Mouse (Mus musculus) cerebellum, postnatal 10 days (tissue): ENCODE results near the gene Adss.

Experiments used
- DNase-seq, 2 experiments: peaks; one replicate each; pipeline ENCODE4 v3.0.0; 2021; ENCODE audit warnings: mixed read lengths in 2 of 2

Adss gene

DNA sequence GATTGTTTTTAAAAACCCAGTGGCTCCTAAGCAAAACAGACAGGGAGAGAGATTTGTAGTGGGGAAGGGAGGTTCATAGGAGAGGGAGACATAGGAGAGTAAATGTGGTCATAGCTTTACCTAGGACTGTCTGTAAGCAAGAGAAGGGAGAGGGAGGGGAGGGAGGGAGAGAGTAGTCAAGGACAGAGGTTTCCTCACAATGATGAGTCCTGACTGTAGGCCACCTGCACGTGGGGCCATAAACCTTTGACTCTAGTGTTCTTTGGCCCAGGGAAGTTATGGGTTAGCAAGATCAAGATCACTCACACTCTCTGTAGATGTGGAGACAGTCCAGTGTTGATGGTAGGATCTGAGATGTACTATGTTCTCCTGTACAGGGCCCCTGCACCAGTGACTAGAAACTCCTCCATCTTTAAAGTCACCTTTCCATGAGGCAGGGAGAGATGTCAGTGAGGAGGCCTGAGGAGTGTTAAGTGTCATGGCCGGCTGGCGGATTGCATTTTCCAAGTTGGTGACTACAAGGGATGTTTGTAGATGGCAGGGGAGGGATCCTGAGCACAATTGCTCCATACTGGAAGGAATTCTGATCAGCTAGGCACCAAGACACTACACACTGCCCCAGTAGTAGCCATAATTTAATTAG lies 68.3 kb downstream of the Adss start:
- no peak for DNase-seq

DNA sequence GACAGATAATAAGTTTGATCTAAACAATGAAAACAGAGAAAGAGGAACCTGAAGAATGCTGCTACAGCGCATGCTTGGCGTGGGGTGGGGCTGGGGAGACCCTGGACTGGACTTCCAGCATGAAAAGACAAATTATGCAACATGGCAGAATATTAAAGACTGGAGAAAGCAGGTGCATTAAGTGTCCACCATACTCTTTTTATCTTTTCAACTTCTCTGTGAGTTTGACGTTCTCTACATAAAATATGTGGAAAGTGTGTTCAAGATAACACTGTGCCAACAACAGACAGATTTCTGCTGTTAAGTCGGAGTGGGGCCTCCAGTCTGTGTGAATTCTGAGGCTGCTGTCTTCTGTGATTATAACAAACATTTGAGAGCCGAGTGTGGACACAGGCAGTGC lies 69.4 kb downstream of the Adss start:
- DNase-seq = no peak

DNA sequence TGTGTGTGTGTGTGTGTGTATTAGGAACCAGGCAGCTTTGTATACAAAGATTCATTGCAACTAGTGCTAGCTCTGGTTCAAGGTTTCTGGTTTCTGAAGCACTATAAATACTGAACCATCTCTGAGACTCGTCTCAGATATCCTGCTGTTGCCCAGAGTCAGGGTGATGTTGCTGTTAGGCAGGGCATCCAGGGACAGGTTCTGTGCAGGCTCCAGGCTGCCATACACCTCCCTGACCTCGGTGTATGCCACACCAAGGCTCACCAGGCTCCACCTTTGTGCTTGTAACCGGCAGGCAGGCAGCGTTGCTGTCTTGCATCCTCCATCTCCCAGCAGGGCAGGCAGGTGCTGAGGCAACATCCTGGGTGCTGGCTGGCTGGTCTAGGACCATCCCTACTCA lies 72.5 kb downstream of the Adss start:
- DNase-seq = no peak

DNA sequence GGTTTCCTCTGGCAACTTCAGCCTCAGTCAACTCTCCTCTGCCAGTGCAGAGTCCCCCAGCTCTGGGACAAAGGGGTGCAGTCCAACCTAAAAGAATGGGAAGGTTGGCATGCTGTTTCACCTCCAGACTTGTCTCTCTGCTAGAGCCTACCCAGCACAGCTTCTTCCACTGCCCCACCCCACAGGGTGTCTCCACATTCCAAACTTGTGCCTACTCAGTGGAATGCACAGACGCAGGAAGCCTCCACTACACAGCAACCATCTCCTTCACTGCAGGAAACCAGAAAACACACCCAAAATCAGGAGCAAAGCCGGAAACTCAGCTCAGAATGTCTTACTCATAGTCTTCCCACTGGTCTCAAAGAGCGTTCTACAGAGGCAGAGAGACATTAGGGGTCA lies 77.3 kb downstream of the Adss start:
- DNase-seq = no peak

DNA sequence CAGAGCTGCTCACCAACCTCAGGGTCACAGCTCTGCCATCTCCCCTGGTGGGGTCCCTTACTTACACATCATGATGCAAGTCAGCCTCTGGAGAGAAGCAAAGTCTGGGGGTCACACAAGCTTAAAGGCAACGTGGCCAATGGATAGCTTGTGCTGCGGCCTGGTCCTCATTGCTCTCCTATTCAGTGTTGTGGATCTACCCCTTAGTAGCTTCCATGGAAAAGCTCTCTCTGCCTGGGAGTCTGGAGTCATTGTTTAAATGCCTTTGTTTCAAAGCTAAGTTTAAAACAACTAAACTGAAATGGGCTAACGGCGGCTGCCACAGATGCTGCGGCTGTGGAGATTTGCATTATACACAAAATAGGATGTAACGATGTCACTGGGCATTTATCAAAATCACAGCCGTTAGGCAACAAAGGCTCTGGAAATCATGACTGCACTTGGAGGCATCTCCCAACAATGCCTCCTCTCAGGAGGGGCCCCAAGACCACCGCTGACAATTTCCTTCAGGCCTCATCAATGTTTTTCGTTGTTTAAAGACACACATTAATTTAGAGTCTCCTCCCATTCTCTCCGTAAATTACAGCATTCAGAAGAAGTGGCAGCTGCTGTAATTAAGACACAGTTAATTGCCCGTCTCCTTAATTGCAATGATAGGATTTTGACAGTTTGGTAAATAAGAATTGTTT lies 77.8 kb downstream of the Adss start:
- DNase-seq = no peak

DNA sequence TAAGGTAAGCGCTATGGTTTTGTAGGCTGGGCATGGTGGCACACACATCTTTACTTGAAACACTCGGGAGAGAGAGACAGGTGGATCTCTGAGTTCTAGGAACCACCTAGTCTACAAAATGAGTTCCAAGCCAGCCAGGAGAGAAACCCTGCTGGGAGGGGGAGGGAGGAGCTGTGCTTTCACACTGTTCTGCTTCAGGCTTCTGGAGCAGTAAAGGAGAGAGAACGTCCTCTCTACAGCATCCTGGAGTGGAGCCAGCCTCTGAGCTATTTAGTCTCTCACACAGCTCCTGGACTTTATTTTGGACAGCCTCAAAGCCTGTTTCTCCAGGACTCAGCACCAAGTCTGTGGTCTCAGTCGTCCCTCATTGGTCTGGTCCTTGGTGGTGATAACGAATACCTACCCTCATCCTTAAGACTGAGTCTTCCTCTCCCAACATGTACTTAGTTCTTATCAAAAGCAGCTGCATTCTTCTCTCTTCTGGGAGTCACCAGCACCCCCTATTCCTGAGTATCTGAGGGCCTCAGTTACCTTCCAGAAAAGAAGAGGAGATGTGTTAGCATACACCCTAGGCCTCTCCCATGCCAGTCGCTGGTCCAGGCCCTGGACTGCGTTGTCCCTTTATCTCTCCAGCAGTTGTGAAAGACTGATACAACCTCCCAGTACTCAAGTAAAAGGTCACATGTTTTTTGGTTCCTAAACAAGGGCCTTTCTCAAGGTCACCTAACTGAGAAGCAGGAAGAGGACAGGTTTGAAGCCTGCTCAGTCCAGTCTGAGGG lies 79.1 kb downstream of the Adss start:
- DNase-seq = peak; percentile 28 to 47

DNA sequence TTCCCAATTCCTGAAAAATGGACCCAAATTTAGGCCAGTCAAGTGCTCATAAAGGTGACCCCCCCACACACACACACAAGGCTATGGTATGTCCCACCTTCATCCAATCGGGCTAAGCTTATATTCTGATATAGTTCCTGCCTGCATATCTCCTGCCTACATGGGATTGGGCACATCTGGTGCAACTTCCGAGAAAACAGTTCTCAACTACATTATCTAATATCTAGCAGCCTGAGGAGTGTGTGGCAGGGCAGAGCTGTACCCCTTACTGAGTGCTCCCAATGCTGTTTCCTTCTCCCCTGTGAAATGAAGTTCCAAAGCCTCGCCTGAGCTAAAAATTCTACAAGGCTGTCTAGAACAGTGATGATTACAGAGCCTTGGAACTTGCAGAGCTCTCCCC lies 79.9 kb downstream of the Adss start:
- DNase-seq = no peak

DNA sequence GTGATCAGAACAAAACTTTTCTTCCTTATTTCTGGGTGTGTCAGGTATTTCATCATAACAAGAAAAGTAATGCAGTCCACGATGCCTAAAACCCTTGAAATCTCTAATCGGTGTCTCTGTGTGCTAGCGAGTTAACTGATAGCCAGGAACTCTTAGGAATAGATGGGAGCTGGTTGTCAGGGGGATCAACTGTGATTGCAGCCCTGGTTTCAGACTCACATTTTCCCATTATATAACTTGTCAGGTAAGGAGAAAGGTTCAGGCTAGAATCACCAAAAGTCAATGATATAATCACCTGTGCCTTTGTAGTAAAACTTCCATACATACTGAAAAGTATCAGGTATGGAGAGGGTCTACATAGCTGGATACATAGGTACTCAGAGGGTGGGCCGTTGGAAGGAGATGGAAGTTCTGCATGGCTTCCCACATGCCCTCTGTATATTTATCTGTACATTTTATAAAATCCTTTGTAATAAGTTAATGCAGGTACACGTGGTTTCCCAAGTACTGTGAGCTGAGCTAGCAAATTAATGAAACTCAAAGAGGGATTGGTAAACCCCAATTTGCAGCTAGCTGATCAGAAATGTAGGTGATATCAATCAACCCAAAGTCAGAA lies 81.8 kb downstream of the Adss start:
- no peak for DNase-seq

DNA sequence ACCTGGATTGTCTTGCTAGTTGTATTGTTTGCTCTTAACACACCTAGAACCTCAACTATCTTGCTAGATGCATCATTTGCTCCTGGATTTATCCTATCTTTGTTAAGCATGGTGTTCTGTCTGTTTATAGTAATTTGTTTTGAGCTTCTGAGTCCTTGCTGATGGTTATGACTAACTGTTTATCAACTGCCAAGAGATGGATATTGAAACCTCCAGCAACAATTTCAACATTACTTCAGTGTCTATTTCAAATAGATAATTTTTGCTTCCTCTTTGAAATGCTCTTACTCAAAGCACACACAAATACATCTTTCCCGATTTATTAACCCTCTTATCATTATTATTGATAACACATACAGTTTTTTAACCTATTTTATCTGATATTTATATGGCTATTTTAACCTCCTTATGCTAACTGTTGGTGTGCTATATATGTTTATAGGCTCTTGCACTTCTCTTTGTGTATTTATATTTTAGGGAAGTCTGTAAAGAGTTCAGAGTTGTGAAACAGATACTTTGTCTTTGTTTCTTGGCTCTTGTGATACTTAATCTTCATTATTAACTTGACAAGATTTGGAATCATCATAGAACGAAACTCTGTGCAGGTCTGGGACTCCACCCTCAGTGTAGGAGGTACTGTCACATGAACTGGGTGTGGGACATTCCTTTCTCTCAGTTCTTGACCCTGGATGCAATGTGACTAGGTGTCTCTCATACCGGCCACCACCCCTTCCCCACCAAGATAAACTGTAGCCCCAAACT lies 82.5 kb downstream of the Adss start:
- DNase-seq = no peak
